Mouse (Mus musculus): ENCODE results near the gene Pi4ka.

DNA sequence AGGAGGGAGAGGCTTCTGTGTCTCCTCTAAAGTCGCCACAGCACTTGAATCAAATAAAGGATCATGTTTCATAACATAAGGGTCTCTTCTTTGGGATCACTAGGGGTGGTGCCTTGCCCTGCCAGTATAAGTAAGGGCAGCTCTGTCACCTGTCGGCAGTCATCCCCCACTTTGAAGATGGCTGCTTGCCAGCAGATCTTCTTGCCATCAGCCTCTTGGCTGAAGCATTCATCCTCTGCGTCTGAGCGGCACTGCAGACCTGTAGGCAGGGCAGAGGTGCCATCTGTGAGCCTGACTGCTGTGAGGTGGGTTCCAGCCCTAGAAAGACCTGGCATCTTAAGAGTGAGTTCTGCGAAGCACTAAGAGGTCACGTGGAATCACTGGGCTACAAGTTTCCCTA lies 123.0 kb downstream of the Pi4ka start:
- TF ChIP-seq CTCF (conservative IDR thresholded peaks at IDR 0.05; ENCODE audit: low read length) (no peak), POU5F1 (IDR thresholded peaks at IDR 0.05; ENCODE audit: borderline replicate concordance, low read length) (no peak), NANOG (IDR thresholded peaks at IDR 0.05; ENCODE audit: borderline replicate concordance, low read length) (no peak)

Data from E14TG2a.4 (cell line).